Mouse (Mus musculus) midbrain, embryonic 11.5 days (tissue): ENCODE data around the gene Cfap157. TPM values are rescaled to one million over a fixed set of nuclear protein-coding genes. Genes with fewer than 3 reads are reported as not detected.

ENCODE experiments used
- ATAC-seq: fragments of 200-750 bp; cut with Nextera tagmentation; 2 replicates; pipeline ENCODE4 v1.8.0; 2017; ENCODE audit warnings: moderate TSS enrichment, moderate library complexity; ENCODE audit not compliant: low FRiP score
- DNase-seq: peaks from one replicate; pipeline ENCODE4 v3.0.0; 2015; ENCODE audit warnings: low spot score; ENCODE audit errors: missing footprints
- H3K27ac ChIP-seq: fragments of 300-500 bp; sonication (generic); 2 replicates; pipeline ENCODE4 v1.5.1; 2014; ENCODE audit warnings: low read depth, low read length
- H3K27me3 ChIP-seq: fragments of 300-500 bp; sonication (generic); 2 replicates; pipeline ENCODE4 v1.6.1; 2014; ENCODE audit warnings: mild to moderate bottlenecking, low read length, moderate library complexity, mixed read lengths; ENCODE audit not compliant: control insufficient read depth, insufficient read depth
- H3K36me3 ChIP-seq: fragments of 300-500 bp; sonication (generic); 2 replicates; pipeline ENCODE4 v1.6.1; 2014; ENCODE audit warnings: mild to moderate bottlenecking, low read length, moderate library complexity, mixed read lengths; ENCODE audit not compliant: control insufficient read depth, insufficient read depth
- H3K4me1 ChIP-seq: fragments of 300-500 bp; sonication (generic); 2 replicates; pipeline ENCODE4 v1.6.1; 2014; ENCODE audit warnings: low read length; ENCODE audit not compliant: control insufficient read depth, insufficient read depth
- H3K4me2 ChIP-seq: fragments of 300-500 bp; sonication (generic); 2 replicates; pipeline ENCODE4 v1.6.1; 2014; ENCODE audit warnings: mild to moderate bottlenecking, moderate library complexity
- H3K4me3 ChIP-seq: fragments of 300-500 bp; sonication (generic); 2 replicates; pipeline ENCODE4 v1.5.1; 2014; ENCODE audit warnings: low read depth, low read length
- H3K9ac ChIP-seq: fragments of 300-500 bp; sonication (generic); 2 replicates; pipeline ENCODE4 v1.6.1; 2014; ENCODE audit warnings: low read length
- H3K9me3 ChIP-seq: fragments of 300-500 bp; sonication (generic); 2 replicates; pipeline ENCODE4 v1.6.1; 2016; ENCODE audit warnings: low read length; ENCODE audit not compliant: control insufficient read depth
- WGBS: fragments of 180-500 bp; shearing (Covaris S2); extraction: QIAGEN DNeasy Blood & Tissue Kit; methylation state at CpG from one replicate; pipeline ENCODE4 v1.1.7; 2014; 5-methylcytosine and 5-hydroxymethylcytosine counted together
- polyA plus RNA-seq: library from polyadenylated mRNA; unstranded; fragments of >200 nt; fragmentation: Nextera tagmentation; extraction: Ambion mirVana; gene quantifications from 2 replicates; pipeline ENCODE4 v1.2.1, GENCODE M21; 2014

Cfap157 gene
- polyA plus RNA-seq, 1 experiment from 2014 or later: 0.08 TPM

- 55% methylated on average over 4 of the region's 4 CpGs for WGBS
- ATAC-seq (no peak), DNase-seq (no peak)
- Histone ChIP-seq H3K36me3 (no peaks in the 10 kb centered on the region), H3K27me3 (no peaks in the 10 kb centered on the region; the same call in 1 of the 2 replicates), H3K9ac (no peak overlapping the region), H3K4me3 (no peak overlapping the region), H3K27ac (no peak overlapping the region), H3K4me1 (peaks cover 3% of the 10 kb centered on the region; the same call in 1 of the 2 replicates), H3K9me3 (no peaks in the 10 kb centered on the region), H3K4me2 (no peak overlapping the region)
Observed at GRCm38 (mm10) chr2:32734933-32735332, 49.3 kb downstream of the Cfap157 start.

GRCm38 (mm10) chr2:32734480-32734879, 49.7 kb downstream of the Cfap157 start:
- no peak overlapping the region for H3K27ac ChIP-seq
- H3K4me2 ChIP-seq: no peak overlapping the region
- no peak overlapping the region for H3K4me3 ChIP-seq
- no peak for DNase-seq
- H3K27me3 ChIP-seq: no peaks in the 10 kb centered on the region; the same call in 1 of the 2 replicates
- H3K9ac ChIP-seq: no peak overlapping the region
- 23% methylated on average over 4 of the region's 4 CpGs for WGBS
- H3K9me3 ChIP-seq: no peaks in the 10 kb centered on the region
- H3K36me3 ChIP-seq: no peaks in the 10 kb centered on the region
- H3K4me1 ChIP-seq: peaks cover 3% of the 10 kb centered on the region; the same call in 1 of the 2 replicates
- ATAC-seq: no peak

- H3K9ac ChIP-seq: no peak overlapping the region
- no peak overlapping the region for H3K27ac ChIP-seq
- peaks cover 4% of the 10 kb centered on the region; the same call in 1 of the 2 replicates for H3K4me1 ChIP-seq
- DNase-seq: no peak
- no peaks in the 10 kb centered on the region for H3K36me3 ChIP-seq
- H3K4me3 ChIP-seq: no peak overlapping the region
- no peaks in the 10 kb centered on the region for H3K9me3 ChIP-seq
- no peaks in the 10 kb centered on the region for H3K27me3 ChIP-seq
- no peak overlapping the region for H3K4me2 ChIP-seq
- WGBS: 80% methylated on average over 6 of the region's 6 CpGs
- ATAC-seq: no peak
Observed at GRCm38 (mm10) chr2:32732695-32733094, 51.5 kb downstream of the Cfap157 start.

- H3K4me1 ChIP-seq: peaks cover 5% of the 10 kb centered on the region; the same call in 1 of the 2 replicates
- no peak overlapping the region for H3K9ac ChIP-seq
- no peaks in the 10 kb centered on the region for H3K9me3 ChIP-seq
- H3K27ac ChIP-seq: no peak overlapping the region
- 77% methylated on average over 4 of the region's 4 CpGs for WGBS
- H3K27me3 ChIP-seq: no peaks in the 10 kb centered on the region
- no peak for ATAC-seq
- no peaks in the 10 kb centered on the region for H3K36me3 ChIP-seq
- H3K4me2 ChIP-seq: no peak overlapping the region
- no peak for DNase-seq
- H3K4me3 ChIP-seq: no peak overlapping the region
Observed at GRCm38 (mm10) chr2:32731911-32732310, 52.3 kb downstream of the Cfap157 start.

- Histone ChIP-seq H3K9ac (no peak overlapping the region), H3K4me1 (peaks cover 5% of the 10 kb centered on the region; the same call in 1 of the 2 replicates), H3K4me2 (no peak overlapping the region), H3K36me3 (no peaks in the 10 kb centered on the region), H3K27me3 (no peaks in the 10 kb centered on the region), H3K9me3 (no peaks in the 10 kb centered on the region), H3K4me3 (no peak overlapping the region), H3K27ac (no peak overlapping the region)
- no peak for ATAC-seq
- WGBS: 63% methylated on average over 11 of the region's 11 CpGs
- DNase-seq: no peak
Observed at GRCm38 (mm10) chr2:32730854-32731253, 53.4 kb downstream of the Cfap157 start.

- ATAC-seq (no peak), DNase-seq (no peak)
- Histone ChIP-seq H3K4me3 (no peak overlapping the region), H3K27me3 (no peaks in the 10 kb centered on the region), H3K36me3 (no peaks in the 10 kb centered on the region), H3K4me1 (peaks cover 5% of the 10 kb centered on the region; the same call in 1 of the 2 replicates), H3K9ac (no peak overlapping the region), H3K9me3 (no peaks in the 10 kb centered on the region), H3K4me2 (no peak overlapping the region), H3K27ac (no peak overlapping the region)
- 80% methylated on average over 4 of the region's 4 CpGs for WGBS
Observed at GRCm38 (mm10) chr2:32729547-32729946, 54.7 kb downstream of the Cfap157 start.

GRCm38 (mm10) chr2:32728463-32728862, 55.8 kb downstream of the Cfap157 start:
- no peaks in the 10 kb centered on the region for H3K36me3 ChIP-seq
- ATAC-seq: no peak
- no peak overlapping the region for H3K27ac ChIP-seq
- no peaks in the 10 kb centered on the region for H3K27me3 ChIP-seq
- 55% methylated on average over 7 of the region's 7 CpGs for WGBS
- no peak for DNase-seq
- no peaks in the 10 kb centered on the region for H3K9me3 ChIP-seq
- 0 out of 2 replicates have a peak overlapping the region, but pooled peaks have one; percentile 2 for H3K4me2 ChIP-seq
- no peak overlapping the region for H3K4me3 ChIP-seq
- H3K9ac ChIP-seq: no peak overlapping the region
- H3K4me1 ChIP-seq: 0 out of 2 replicates have a peak, but pooled peaks cover 2% of the 10 kb centered on the region

- under 1% methylated on average over 16 of the region's 16 CpGs for WGBS
- Histone ChIP-seq H3K9ac (no peak overlapping the region), H3K4me3 (peak overlapping the region; percentile 6; the same call in 1 of the 2 replicates), H3K9me3 (no peaks in the 10 kb centered on the region), H3K27ac (no peak overlapping the region), H3K4me2 (peak overlapping the region; percentile 28; the same call in 1 of the 2 replicates), H3K27me3 (no peaks in the 10 kb centered on the region), H3K36me3 (no peaks in the 10 kb centered on the region), H3K4me1 (0 out of 2 replicates have a peak, but pooled peaks cover 2% of the 10 kb centered on the region)
- ATAC-seq (peak; percentile 97), DNase-seq (peak; percentile 98)
Observed at GRCm38 (mm10) chr2:32727435-32727834, 56.8 kb downstream of the Cfap157 start.
